Mouse (Mus musculus): ENCODE results near the gene Nme7.

- TF ChIP-seq EP300 (IDR thresholded peaks at IDR 0.05; ENCODE audit: low read depth) = no peak
- no peak for TF ChIP-seq CTCF (IDR thresholded peaks at IDR 0.05; ENCODE audit: low read depth)
Measured at GRCm38 (mm10) chr1:164436749-164437148, 132.8 kb downstream of the Nme7 start.

Data from heart, postnatal 0 days (tissue).